Mouse (Mus musculus) heart, postnatal 14 days (tissue): Measurements from ENCODE around the gene Zfp956. TPM values are rescaled to one million over a fixed set of nuclear protein-coding genes. Genes with fewer than 3 reads are reported as not detected.
"Not testable (repeated sequence)": the region's sequence is repeated elsewhere in the genome, so short reads cannot be mapped to it uniquely, and the experiment has no call there.

Source experiments
- DNase-seq, 2 experiments: peaks; one replicate each; pipeline ENCODE4 v3.0.0; 2021 to 2022
- intact Hi-C: fragments of 180-260 bp; cut with DNase I; formaldehyde crosslinking; loops from one replicate; pipeline ENCODE4 v1.15.1; 2025
- total RNA-seq, 2 experiments: library from RNA; stranded (reverse); gene quantifications; 2 replicates each; pipeline ENCODE4 v1.2.3; 2021

Gene Zfp956
- total RNA-seq, 2 experiments from 2014 or later = 1.3 to 1.9 TPM

DNA sequence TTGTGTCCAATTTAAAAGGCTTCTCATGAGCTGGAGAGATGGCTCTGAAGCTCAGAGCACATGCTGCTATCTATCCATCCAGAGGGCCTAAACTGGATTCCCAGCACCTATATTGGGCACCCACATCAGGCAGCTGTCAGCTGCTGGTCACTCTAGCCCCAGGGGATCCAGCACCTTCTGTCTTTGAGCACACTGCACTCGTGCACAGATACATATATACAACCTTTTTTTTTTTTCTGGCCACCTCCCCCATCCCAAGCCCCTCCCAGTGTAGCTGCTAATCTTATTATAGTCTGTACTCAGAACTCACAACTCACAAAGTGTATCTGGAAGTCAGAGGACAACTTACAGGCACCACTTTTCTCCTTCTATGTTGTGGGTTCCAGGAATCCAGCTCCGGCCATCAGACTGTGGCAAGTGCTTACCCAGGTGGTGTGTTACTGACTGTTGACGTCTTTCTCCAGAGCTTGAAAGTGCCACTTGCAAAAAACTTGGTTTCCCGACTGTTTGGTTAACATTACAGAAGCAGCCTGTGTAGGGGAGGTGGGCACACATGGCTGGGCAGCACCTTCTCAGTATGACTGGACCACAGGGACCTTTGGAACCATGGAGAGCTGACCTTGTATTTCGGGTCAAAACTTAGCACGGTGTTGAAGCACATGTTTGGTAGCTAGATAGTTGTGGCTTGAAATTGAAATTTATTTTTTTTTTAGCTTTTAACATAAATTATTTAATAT lies 7.7 kb downstream of the Zfp956 start:
- no peak for DNase-seq
- intact Hi-C loops = no loop called here

DNA sequence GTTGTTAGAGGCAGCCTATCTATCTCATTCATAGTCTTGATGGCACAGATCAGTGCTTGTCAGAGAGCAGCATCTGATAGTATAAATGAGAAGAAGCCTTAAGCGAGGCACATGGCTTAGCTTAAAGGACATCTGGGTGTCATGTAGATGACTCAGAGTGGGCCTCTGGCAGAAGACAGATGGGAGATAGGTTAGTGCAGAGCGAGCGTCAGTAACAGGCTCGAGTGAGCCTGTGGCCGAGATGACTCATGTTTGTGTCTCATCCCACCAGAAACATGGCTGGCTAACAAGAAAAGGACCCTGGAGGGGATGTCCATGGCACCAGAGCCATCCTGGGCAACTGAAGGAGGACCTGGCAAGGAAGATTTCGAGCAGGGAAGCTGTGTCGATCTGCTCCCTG lies 9.9 kb downstream of the Zfp956 start:
- no peak for DNase-seq
- intact Hi-C loops = no loop called here

DNA sequence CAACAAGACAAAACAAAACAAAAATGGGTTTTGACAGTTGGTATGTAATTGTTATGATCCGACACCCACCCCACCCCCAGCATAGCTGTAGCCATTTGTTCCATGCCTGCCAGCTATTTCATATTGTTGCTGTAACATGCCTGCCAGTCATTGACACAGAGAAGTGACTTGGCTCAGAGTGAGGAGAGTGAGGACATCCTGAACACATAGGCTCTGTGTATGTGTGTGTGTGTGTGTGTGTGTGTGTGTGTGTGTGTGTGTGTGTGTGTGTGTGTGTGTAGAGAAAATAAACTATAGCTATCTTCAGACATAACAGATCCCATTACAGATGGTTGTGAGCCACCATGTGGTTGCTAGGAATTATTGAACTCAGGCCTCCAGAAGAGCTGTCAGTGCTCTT lies 15.0 kb downstream of the Zfp956 start:
- intact Hi-C loops = not testable (repeated sequence)

DNA sequence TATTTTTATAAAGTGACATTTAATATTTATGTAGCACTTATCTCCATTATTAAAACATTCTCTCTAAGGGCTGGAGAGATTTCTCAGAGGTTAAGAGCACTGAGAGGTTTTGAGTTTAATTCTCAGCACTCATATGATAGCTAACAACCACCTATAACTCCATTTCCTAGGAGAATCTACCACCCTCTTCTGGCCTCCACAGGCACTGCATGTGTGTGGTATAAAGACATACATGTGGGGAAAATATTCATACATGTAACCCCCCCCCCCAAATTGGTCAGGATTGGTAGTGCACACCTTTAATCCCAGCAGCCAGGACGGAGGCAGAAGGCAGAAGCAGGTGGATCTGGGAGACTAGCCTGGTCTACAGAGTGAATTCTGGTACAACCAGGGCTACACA lies 21.4 kb downstream of the Zfp956 start:
- no peak for DNase-seq
- intact Hi-C loops = no loop called here

More for the DNA sequence above, 15.0 kb downstream of the Zfp956 start:
- not testable (repeated sequence) for DNase-seq

DNA sequence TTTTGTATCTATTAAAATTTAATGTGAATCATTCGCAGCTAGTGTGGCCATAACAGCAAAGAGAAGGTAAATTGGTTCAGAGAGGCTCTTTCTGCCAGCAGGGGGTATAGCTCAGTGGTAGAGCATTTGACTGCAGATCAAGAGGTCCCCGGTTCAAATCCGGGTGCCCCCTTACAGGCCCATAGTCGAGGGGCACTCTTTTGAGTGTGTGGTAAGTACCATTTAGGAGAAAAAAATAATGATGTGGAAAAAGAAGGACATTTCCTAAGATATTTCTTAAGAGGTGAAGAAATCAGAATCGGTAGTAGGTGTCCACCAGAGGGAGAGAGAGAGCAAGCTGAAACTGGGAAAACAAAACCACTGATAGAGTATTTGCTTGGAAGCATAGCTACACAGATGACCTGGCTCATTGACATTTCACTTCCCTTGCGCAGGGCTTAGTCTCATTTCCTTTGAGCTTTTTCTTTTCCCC lies 25.7 kb downstream of the Zfp956 start:
- peak; percentile 71 to 75 for DNase-seq
- intact Hi-C loops = no loop called here

DNA sequence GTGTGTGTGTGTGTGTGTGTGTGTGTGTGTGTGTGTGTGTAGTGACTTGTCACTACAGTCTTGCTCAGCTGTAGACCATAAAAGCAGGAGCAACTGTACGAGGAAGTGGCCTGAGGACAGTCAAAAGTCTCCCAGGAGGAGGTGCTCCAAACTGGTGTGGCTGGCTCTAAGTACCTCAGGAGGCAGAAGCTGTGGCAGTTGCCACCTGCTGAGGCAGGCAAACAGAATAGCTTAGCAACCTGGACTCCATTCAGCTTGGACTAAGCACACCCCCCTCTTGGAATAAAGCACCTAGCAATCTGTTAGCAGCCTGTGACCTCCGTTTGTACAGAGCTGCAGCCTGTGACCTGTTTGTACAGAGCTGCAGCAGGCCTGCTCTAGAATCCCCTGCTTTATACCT lies 30.7 kb downstream of the Zfp956 start:
- intact Hi-C loops = no loop called here
- DNase-seq = no peak

DNA sequence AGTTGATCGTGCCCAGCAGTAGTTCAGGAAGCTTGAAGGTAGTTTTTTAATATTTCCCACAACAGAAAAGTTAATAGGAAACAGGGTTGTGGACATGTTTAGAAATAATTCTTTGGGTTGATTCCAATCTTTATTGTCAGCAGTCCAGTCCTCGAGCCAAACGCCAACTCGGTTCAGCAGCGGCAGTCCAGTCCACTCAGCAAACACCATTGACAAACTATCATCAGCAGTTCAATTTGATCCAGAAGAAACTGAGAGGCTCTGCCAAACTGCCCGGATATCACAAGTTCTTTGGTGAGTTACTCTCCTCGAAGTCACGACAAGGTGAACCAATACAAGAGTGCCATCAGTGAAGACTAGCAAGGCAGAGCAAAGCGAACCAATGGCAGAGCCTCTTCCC lies 42.5 kb downstream of the Zfp956 start:
- DNase-seq = no peak
- intact Hi-C loops = no loop called here

DNA sequence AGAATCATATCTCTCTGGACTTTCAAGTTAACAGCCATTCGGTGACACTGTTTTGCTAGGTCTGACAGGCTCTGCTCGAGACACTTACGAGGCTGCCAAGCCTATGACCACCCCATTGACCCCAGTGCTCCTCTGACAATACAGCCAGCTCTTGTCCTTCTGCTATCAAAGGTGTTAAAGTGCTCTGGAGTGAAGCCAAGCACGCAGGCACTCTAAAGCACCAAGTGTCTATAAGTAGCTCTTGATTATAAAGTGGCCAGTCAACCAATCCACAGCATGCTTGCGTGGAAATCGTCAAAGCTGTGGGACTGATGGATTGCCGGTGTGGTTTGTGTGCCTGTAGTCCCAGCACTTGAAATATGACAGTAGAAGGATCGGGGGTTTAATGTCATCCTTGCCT lies 57.5 kb downstream of the Zfp956 start:
- peak; percentile 22 to 59 for DNase-seq

More for the DNA sequence above, 57.5 kb downstream of the Zfp956 start:
- intact Hi-C loops = no loop called here

Other genes starting within 250 kb of the Zfp956 start
- gene Pdia4, start 140.0 kb upstream of the Zfp956 start, total RNA-seq = 10 to 100 TPM; 36.5 to 45.0 TPM
- under 1 TPM; 0.46 to 0.53 TPM for gene Zfp786, start 122.5 kb upstream of the Zfp956 start, total RNA-seq
- gene Zfp398, start 117.7 kb upstream of the Zfp956 start, total RNA-seq = 1 to 10 TPM; 6.7 to 7.0 TPM
- 1 to 10 TPM; 8.5 to 9.1 TPM for gene Zfp282, start 76.2 kb upstream of the Zfp956 start, total RNA-seq
- gene Zfp212, start 32.9 kb upstream of the Zfp956 start, total RNA-seq = 10 to 100 TPM; 11.7 to 13.0 TPM
- 10 to 100 TPM; 15.5 to 17.0 TPM for gene Zfp777, start 95.5 kb downstream of the Zfp956 start, total RNA-seq
- 10 to 100 TPM; 13.9 to 15.1 TPM for gene Zfp746, start 133.2 kb downstream of the Zfp956 start, total RNA-seq